Mouse (Mus musculus): ENCODE results near the gene Hjurp. TPM values are rescaled to one million over a fixed set of nuclear protein-coding genes. Genes with fewer than 3 reads are reported as not detected.
A peak's percentile ranks its signal among the peaks of the same experiment; 100 is the strongest.

The Hjurp gene
- polyA plus RNA-seq, 1 experiment from 2014 or later = 21.9 TPM

DNA sequence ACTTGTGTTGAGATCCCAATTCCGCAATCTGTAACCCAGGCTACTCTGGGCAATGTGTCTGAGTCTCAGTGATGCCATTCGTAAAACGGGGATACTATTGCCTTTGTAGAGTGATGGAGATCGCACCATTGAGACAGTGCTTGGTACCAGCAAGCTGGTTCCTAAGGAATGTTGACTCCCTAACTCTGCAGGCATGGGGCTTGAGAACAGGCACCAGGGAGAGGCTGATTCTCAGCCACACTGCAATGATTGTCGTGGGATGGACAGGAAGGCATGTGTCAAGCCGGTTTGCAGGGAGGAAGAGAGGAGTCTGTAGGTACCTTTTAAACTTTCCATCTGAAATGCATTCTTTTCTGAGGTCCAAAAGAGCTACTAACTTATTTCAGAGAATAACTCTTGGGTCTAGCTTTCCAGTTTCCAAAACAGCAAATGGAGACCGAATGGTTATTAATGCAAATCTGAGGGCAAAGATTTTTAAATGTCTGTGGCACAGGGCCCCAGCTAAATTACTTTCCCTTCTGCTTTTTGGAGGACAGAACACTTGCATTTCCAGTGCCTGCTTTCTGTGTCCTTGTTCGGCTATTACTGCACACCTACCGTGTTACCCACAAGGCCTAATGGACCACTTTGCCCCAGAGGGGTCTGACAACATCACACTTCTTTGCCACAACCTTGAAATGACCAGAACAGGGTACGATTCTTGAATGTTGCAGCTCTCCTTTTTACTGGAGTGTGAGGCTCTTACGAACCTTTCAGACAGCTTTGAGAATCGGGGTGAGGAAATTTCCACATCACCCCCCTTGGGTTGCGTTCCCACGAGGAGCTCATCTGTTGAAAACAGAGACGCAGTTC is 6.2 kb upstream of the Hjurp start:
- TF ChIP-seq EP300 (IDR thresholded peaks at IDR 0.05) = no peak
- no peak for TF ChIP-seq CTCF (IDR thresholded peaks at IDR 0.05)
- peaks cover 21% of the 10 kb centered on the region for H3K9me3 ChIP-seq (ENCODE audit: low read length)
- DNase-seq (ENCODE audit: low spot score) (no peak), ATAC-seq (no peak)
- no peak overlapping the region for H3K9ac ChIP-seq (replicated peaks; ENCODE audit: low read depth)
- H3K27ac ChIP-seq (ENCODE audit: low read length) = no peak overlapping the region
- no peaks in the 10 kb centered on the region for H3K36me3 ChIP-seq (ENCODE audit: insufficient read depth, low read length)
- H3K4me2 ChIP-seq (replicated peaks; ENCODE audit: low read depth, low read length) = no peak overlapping the region
- no peaks in the 10 kb centered on the region for H3K4me1 ChIP-seq (ENCODE audit: insufficient read depth, low read depth, low read length)
- no peaks in the 10 kb centered on the region for H3K27me3 ChIP-seq (replicated peaks; ENCODE audit: insufficient read depth, low read length)
- WGBS = 76% methylated on average over 15 of the region's 15 CpGs
- no peak overlapping the region for H3K4me3 ChIP-seq (ENCODE audit: low read depth, low read length)

DNA sequence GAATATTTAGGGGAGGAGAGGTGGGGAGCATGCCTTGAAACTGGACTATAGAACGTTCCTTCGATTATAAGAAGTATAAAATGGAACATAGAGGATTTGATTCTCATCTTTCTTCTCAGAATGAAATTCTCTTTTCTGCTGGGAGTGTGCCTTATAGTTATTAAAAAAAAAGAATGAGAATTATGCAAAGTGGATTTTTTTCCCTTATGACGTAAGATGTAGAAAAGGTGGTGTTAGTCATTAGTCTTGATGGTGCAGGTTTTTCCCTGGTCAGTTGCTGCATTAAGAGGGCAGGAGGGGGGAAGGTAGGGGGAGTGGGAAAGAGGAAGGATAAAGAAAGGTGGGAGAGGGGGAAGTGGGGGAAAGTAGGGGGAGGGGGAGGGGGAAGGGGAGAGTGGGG is 4.9 kb upstream of the Hjurp start:
- Histone ChIP-seq H3K27me3 (replicated peaks; ENCODE audit: insufficient read depth, low read length) (no peaks in the 10 kb centered on the region), H3K4me2 (replicated peaks; ENCODE audit: low read depth, low read length) (no peak overlapping the region), H3K27ac (ENCODE audit: low read length) (no peak overlapping the region), H3K9me3 (ENCODE audit: low read length) (peaks cover 21% of the 10 kb centered on the region), H3K4me1 (ENCODE audit: insufficient read depth, low read depth, low read length) (no peaks in the 10 kb centered on the region), H3K4me3 (ENCODE audit: low read depth, low read length) (no peak overlapping the region), H3K9ac (replicated peaks; ENCODE audit: low read depth) (no peak overlapping the region), H3K36me3 (ENCODE audit: insufficient read depth, low read length) (no peaks in the 10 kb centered on the region)
- no peak for ATAC-seq
- 49% methylated on average over 3 of the region's 3 CpGs for WGBS
- no peak for DNase-seq (ENCODE audit: low spot score)
- TF ChIP-seq EP300 (IDR thresholded peaks at IDR 0.05) = no peak
- TF ChIP-seq CTCF (IDR thresholded peaks at IDR 0.05) = no peak

DNA sequence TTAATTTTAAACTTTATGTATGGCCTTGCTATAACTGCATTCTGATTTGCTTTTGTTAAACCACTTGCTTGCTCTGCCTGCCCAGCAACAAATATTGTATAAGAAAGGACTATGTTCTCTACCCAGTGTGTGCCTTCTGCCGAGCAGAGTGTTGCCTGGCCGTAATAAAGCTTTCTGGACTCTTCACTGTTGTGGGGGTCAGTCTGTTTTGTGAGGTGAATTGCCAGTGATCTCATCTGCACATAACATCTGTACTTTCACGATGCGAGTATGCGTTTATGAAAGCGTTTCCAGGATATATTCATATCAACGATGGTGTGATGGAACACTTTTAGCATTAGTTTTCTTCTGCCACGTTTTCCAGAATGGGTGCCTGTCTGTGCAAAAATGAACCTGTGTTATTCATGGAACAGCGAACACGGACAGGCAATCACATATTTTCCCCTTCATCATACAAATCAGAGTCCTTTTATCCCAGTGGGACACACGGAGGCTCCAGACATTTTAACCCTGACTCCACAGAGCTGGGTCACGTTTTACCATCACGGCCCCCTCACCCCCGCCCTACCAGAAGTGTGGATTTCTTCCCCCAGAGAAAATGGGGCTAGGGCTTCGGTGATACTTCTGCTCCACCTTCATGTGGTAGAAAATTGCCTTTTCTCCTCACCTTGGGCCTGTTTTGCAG is 2.7 kb upstream of the Hjurp start:
- no peak for DNase-seq (ENCODE audit: low spot score)
- WGBS = 64% methylated on average over 15 of the region's 15 CpGs
- Histone ChIP-seq H3K36me3 (ENCODE audit: insufficient read depth, low read length) (no peaks in the 10 kb centered on the region), H3K27me3 (replicated peaks; ENCODE audit: insufficient read depth, low read length) (no peaks in the 10 kb centered on the region), H3K27ac (ENCODE audit: low read length) (no peak overlapping the region), H3K4me1 (ENCODE audit: insufficient read depth, low read depth, low read length) (peaks cover 12% of the 10 kb centered on the region; the same call in 1 of the 2 replicates), H3K4me3 (ENCODE audit: low read depth, low read length) (no peak overlapping the region), H3K4me2 (replicated peaks; ENCODE audit: low read depth, low read length) (no peak overlapping the region), H3K9me3 (ENCODE audit: low read length) (peaks cover 13% of the 10 kb centered on the region), H3K9ac (replicated peaks; ENCODE audit: low read depth) (no peak overlapping the region)
- no peak for ATAC-seq
- no peak for TF ChIP-seq EP300 (IDR thresholded peaks at IDR 0.05)
- TF ChIP-seq CTCF (IDR thresholded peaks at IDR 0.05) = no peak

DNA sequence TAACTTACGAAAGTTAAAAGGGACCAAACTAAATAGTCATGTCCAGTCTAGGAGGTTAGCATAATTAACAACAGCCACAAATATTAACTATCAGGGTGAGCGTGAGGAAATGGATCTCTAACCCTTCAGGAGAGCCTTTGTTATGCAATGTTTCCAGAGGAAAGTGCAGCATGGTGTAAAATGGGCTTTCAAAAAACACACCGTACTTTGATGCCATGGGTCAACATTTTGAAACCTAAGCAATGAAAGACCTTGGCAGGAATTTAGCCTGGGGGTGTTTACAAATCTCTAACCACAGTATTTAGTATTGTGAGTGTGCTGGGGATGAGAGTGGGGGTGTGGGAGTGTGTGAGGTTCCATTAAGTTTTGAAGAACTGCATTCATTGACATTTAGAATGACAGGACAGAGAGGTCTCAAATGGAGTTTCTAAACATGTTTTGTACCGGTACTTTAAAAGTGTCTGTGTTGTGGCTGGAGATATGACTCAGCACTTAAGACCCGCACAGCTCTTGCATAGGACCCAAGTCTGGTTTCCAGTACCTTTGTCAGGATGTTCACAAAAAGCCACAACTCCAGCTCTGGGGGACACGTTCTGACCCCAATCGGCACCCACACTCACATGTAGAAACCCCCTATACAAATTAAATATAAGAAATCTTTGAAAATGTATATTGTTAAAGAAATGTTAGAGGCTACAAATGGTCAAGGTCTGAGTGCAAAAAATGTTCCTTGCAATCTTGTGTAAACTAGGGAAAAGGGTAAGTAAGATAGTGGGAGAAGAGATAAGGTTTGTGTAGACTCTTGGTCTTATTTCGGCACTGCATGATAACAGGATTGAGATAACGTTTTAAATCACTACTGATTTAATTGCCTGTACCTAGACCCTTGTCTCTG is 1.9 kb upstream of the Hjurp start:
- no peaks in the 10 kb centered on the region for H3K27me3 ChIP-seq (replicated peaks; ENCODE audit: insufficient read depth, low read length)
- ATAC-seq (no peak), DNase-seq (ENCODE audit: low spot score) (peak; percentile 83)
- peaks cover 16% of the 10 kb centered on the region; the same call in 1 of the 2 replicates for H3K4me1 ChIP-seq (ENCODE audit: insufficient read depth, low read depth, low read length)
- peaks cover 7% of the 10 kb centered on the region; the same call in 1 of the 2 replicates for H3K9me3 ChIP-seq (ENCODE audit: low read length)
- no peak overlapping the region for H3K9ac ChIP-seq (replicated peaks; ENCODE audit: low read depth)
- WGBS = 47% methylated on average over 9 of the region's 9 CpGs
- no peak overlapping the region for H3K4me3 ChIP-seq (ENCODE audit: low read depth, low read length)
- peaks cover 1% of the 10 kb centered on the region; the same call in 1 of the 2 replicates for H3K36me3 ChIP-seq (ENCODE audit: insufficient read depth, low read length)
- H3K27ac ChIP-seq (ENCODE audit: low read length) = 0 out of 2 replicates have a peak overlapping the region, but pooled peaks have one; percentile 0
- no peak overlapping the region for H3K4me2 ChIP-seq (replicated peaks; ENCODE audit: low read depth, low read length)
- TF ChIP-seq EP300 (IDR thresholded peaks at IDR 0.05) (no peak), CTCF (IDR thresholded peaks at IDR 0.05) (no peak)

DNA sequence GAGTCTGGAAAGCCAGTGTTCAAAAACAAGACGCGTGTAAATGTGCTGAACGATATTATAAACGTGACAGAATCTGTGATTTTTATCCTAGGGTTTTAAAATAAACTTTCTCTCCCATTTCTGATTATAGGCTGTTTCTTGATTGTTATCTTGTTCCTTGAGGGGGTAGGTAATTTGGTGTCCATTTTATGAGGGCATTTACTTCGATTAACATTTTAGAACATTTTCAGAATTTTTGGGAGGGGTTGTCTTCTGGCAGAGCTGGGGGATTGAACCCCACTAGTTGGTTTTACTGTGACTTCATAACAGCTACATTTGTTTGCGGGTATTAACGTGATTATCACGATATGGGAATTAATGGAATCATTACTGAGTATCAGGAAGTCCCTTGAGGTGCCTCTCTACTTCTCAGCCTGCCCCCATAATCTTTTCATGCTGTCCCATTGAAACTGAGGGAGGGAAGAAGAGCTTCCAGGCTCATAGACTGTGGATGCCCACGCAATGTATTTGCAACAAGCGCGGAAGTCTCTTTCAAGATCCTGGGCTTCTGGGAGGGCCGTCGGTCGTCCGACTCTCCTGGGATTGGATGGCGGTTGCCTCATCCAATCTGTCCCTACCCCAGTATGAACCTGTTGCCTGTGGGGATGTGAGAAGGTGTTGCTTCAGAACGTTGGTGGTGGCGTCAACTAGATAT is 532 bp upstream of the Hjurp start:
- H3K27me3 ChIP-seq (replicated peaks; ENCODE audit: insufficient read depth, low read length) = no peaks in the 10 kb centered on the region
- WGBS = 66% methylated on average over 18 of the region's 18 CpGs

More for the DNA sequence above, 532 bp upstream of the Hjurp start:
- DNase-seq (ENCODE audit: low spot score) = no peak
- H3K36me3 ChIP-seq (ENCODE audit: insufficient read depth, low read length) = peaks cover 6% of the 10 kb centered on the region; the same call in 1 of the 2 replicates
- peaks cover 16% of the 10 kb centered on the region; the same call in 1 of the 2 replicates for H3K4me1 ChIP-seq (ENCODE audit: insufficient read depth, low read depth, low read length)
- ATAC-seq = no peak
- 0 out of 2 replicates have a peak overlapping the region, but pooled peaks have one; percentile 0 for H3K27ac ChIP-seq (ENCODE audit: low read length)
- H3K4me2 ChIP-seq (replicated peaks; ENCODE audit: low read depth, low read length) = peak overlapping the region; percentile 68
- TF ChIP-seq EP300 (IDR thresholded peaks at IDR 0.05) (no peak), CTCF (IDR thresholded peaks at IDR 0.05) (no peak)
- peak overlapping the region; percentile 50; the same call in 1 of the 2 replicates for H3K9ac ChIP-seq (replicated peaks; ENCODE audit: low read depth)
- no peaks in the 10 kb centered on the region for H3K9me3 ChIP-seq (ENCODE audit: low read length)
- peak overlapping the region; percentile 65 for H3K4me3 ChIP-seq (ENCODE audit: low read depth, low read length)
